Mouse (Mus musculus): ENCODE measurements around the gene Zswim1.

Gene Zswim1

GRCm38 (mm10) chr2:164790451-164790850 lies 32.0 kb upstream of the Zswim1 start:
- in situ Hi-C loops (cut with MboI; ENCODE audit: unreplicated experiment in 2 of 2) = loop anchor here (5.0 to 25.0 kb wide), 4 partner anchors 116 to 497 kb away; partner anchors contain the start of genes Eppin (in 1 of the 2), Slc35c2 (in 1 of the 2) and Wfdc11 (in 1 of the 2)

GRCm38 (mm10) chr2:164791841-164792261 lies 30.6 kb upstream of the Zswim1 start:
- in situ Hi-C loops (cut with MboI; ENCODE audit: unreplicated experiment in 2 of 2) = loop anchor here (5.0 to 25.0 kb wide), 4 partner anchors 117 to 495 kb away; partner anchors contain the start of genes Eppin (in 1 of the 2), Slc35c2 (in 1 of the 2) and Wfdc11 (in 1 of the 2)

- in situ Hi-C loops (cut with MboI; ENCODE audit: unreplicated experiment in 2 of 2) = loop anchor here (5.0 to 25.0 kb wide), 4 partner anchors 118 to 495 kb away; partner anchors contain the start of genes Eppin (in 1 of the 2), Slc35c2 (in 1 of the 2) and Wfdc11 (in 1 of the 2)
Observed at GRCm38 (mm10) chr2:164792400-164793190, 29.9 kb upstream of the Zswim1 start.

GRCm38 (mm10) chr2:164793236-164793635 lies 29.2 kb upstream of the Zswim1 start:
- in situ Hi-C loops (cut with MboI; ENCODE audit: unreplicated experiment in 2 of 2) = loop anchor here (5.0 to 25.0 kb wide), 4 partner anchors 118 to 494 kb away; partner anchors contain the start of genes Eppin (in 1 of the 2), Slc35c2 (in 1 of the 2) and Wfdc11 (in 1 of the 2)

GRCm38 (mm10) chr2:164793772-164794171 lies 28.7 kb upstream of the Zswim1 start:
- in situ Hi-C loops (cut with MboI; ENCODE audit: unreplicated experiment in 2 of 2) = loop anchor here (5.0 to 25.0 kb wide), 4 partner anchors 119 to 494 kb away; partner anchors contain the start of genes Eppin (in 1 of the 2), Slc35c2 (in 1 of the 2) and Wfdc11 (in 1 of the 2)

- in situ Hi-C loops (cut with MboI; ENCODE audit: unreplicated experiment in 2 of 2) = loop anchor here (5.0 to 25.0 kb wide), 4 partner anchors 119 to 493 kb away; partner anchors contain the start of genes Eppin (in 1 of the 2), Slc35c2 (in 1 of the 2) and Wfdc11 (in 1 of the 2)
Observed at GRCm38 (mm10) chr2:164794293-164794692, 28.2 kb upstream of the Zswim1 start.

GRCm38 (mm10) chr2:164795868-164796267 lies 26.6 kb upstream of the Zswim1 start:
- in situ Hi-C loops (cut with MboI; ENCODE audit: unreplicated experiment in 2 of 2) = loop anchor here (5.0 to 25.0 kb wide), 4 partner anchors 119 to 491 kb away; partner anchors contain the start of genes Slc35c2 (in 1 of the 2) and Wfdc11 (in 1 of the 2)

GRCm38 (mm10) chr2:164798554-164798953 lies 23.9 kb upstream of the Zswim1 start:
- in situ Hi-C loops (cut with MboI; ENCODE audit: unreplicated experiment in 2 of 2) = loop anchor here (5.0 to 25.0 kb wide), 4 partner anchors 121 to 489 kb away; partner anchors contain the start of genes Slc35c2 (in 1 of the 2) and Wfdc11 (in 1 of the 2)

GRCm38 (mm10) chr2:164800252-164801004 lies 22.1 kb upstream of the Zswim1 start:
- in situ Hi-C loops (cut with MboI; ENCODE audit: unreplicated experiment in 2 of 2) = no loop called here

- in situ Hi-C loops (cut with MboI; ENCODE audit: unreplicated experiment in 2 of 2) = no loop called here
Observed at GRCm38 (mm10) chr2:164803201-164803920, 19.1 kb upstream of the Zswim1 start.

- in situ Hi-C loops (cut with MboI; ENCODE audit: unreplicated experiment in 2 of 2) = no loop called here
Observed at GRCm38 (mm10) chr2:164803921-164804313, 18.6 kb upstream of the Zswim1 start.

GRCm38 (mm10) chr2:164804533-164805331 lies 17.8 kb upstream of the Zswim1 start, which contains the start of the genes Acot8 and Zswim3:
Gene Acot8, minus strand, starts transcription at chr2:164804882.
Gene Zswim3, plus strand, starts transcription at chr2:164805098.
- in situ Hi-C loops (cut with MboI; ENCODE audit: unreplicated experiment in 2 of 2) = no loop called here

- in situ Hi-C loops (cut with MboI; ENCODE audit: unreplicated experiment in 2 of 2) = no loop called here
Observed at GRCm38 (mm10) chr2:164805332-164805718, 17.2 kb upstream of the Zswim1 start.

GRCm38 (mm10) chr2:164806614-164807013 lies 15.9 kb upstream of the Zswim1 start:
- in situ Hi-C loops (cut with MboI; ENCODE audit: unreplicated experiment in 2 of 2) = no loop called here

- in situ Hi-C loops (cut with MboI; ENCODE audit: unreplicated experiment in 2 of 2) = no loop called here
Observed at GRCm38 (mm10) chr2:164813557-164813956, 8.9 kb upstream of the Zswim1 start.

GRCm38 (mm10) chr2:164815348-164815747 lies 7.1 kb upstream of the Zswim1 start:
- in situ Hi-C loops (cut with MboI; ENCODE audit: unreplicated experiment in 2 of 2) = no loop called here

GRCm38 (mm10) chr2:164815821-164816220 lies 6.7 kb upstream of the Zswim1 start:
- in situ Hi-C loops (cut with MboI; ENCODE audit: unreplicated experiment in 2 of 2) = no loop called here

GRCm38 (mm10) chr2:164817206-164817605 lies 5.3 kb upstream of the Zswim1 start:
- in situ Hi-C loops (cut with MboI; ENCODE audit: unreplicated experiment in 2 of 2) = no loop called here

GRCm38 (mm10) chr2:164817703-164818102 lies 4.8 kb upstream of the Zswim1 start:
- in situ Hi-C loops (cut with MboI; ENCODE audit: unreplicated experiment in 2 of 2) = no loop called here

All from v-Abl transformed pro-B cells (cell line).